Mouse (Mus musculus): ENCODE measurements around the gene Gpr173. TPM values are rescaled to one million over a fixed set of nuclear protein-coding genes. Genes with fewer than 3 reads are reported as not detected.
"Not testable (repeated sequence)": the region's sequence is repeated elsewhere in the genome, so short reads cannot be mapped to it uniquely, and the experiment has no call there.

Gene Gpr173
- polyA plus RNA-seq, 1 experiment = not detected

DNA sequence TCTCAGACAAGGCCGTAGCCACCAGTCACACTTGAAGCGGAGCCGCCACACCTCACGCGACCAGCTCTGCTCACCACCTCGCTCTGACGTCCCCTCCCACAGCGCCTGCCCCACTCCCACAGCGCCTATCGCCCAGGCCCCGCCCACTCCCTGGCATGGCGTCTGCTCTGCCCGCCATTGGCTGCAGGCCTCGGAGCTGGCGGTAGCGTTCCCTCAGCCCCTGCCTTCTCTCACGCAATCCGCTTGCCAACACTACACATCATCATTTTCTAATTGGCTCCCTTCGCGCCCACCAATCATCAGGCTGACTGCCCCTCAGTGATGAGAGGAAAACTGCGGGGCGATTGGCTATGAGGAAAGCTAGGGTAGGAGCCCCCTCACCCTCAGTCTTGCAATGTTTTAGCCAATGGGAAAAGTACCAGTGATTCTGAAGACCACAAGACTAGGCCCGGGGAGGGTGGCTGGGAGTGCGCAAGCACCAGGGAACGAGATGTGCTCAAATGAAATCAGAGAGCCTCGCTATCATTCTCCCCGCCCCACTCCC lies 26.1 kb downstream of the Gpr173 start, which contains the start of gene Tspyl2:
Gene Tspyl2 (minus strand): TSS at position 68 of the 544 bp plus-strand sequence.
- Histone ChIP-seq H3K4me3 (replicated peaks) (peak within 1 kb of the TSS; percentile 71), H3K27me3 (ENCODE audit: control insufficient read depth) (peaks cover 34% of the 10 kb centered on the region), H3K9me3 (ENCODE audit: control insufficient read depth, low read length) (no peaks in the 10 kb centered on the region), H3K4me1 (ENCODE audit: control insufficient read depth) (peaks cover 17% of the 10 kb centered on the region), H3K36me3 (ENCODE audit: control insufficient read depth) (peaks cover 7% of the 10 kb centered on the region)
- no peak for TF ChIP-seq GATA1 (IDR thresholded peaks at IDR 0.05; ENCODE audit: low read length)
- no peak for TF ChIP-seq TAL1 (IDR thresholded peaks at IDR 0.05; ENCODE audit: low read length)

- peaks cover 7% of the 10 kb centered on the region for H3K36me3 ChIP-seq (ENCODE audit: control insufficient read depth)
- H3K4me3 ChIP-seq (replicated peaks) = peak overlapping the region; percentile 71
- peaks cover 24% of the 10 kb centered on the region for H3K4me1 ChIP-seq (ENCODE audit: control insufficient read depth)
- no peaks in the 10 kb centered on the region for H3K9me3 ChIP-seq (ENCODE audit: control insufficient read depth, low read length)
- TF ChIP-seq GATA1 (IDR thresholded peaks at IDR 0.05; ENCODE audit: low read length) (no peak), TAL1 (IDR thresholded peaks at IDR 0.05; ENCODE audit: low read length) (no peak)
- H3K27me3 ChIP-seq (ENCODE audit: control insufficient read depth) = peaks cover 27% of the 10 kb centered on the region
Observed at GRCm38 (mm10) chrX:152341496-152341895, 27.0 kb downstream of the Gpr173 start.

GRCm38 (mm10) chrX:152336546-152337332 lies 31.8 kb downstream of the Gpr173 start:
- peaks cover 7% of the 10 kb centered on the region for H3K36me3 ChIP-seq (ENCODE audit: control insufficient read depth)
- peaks cover 6% of the 10 kb centered on the region; the same call in 1 of the 2 replicates for H3K27me3 ChIP-seq (ENCODE audit: control insufficient read depth)
- no peaks in the 10 kb centered on the region for H3K9me3 ChIP-seq (ENCODE audit: control insufficient read depth, low read length)
- H3K4me3 ChIP-seq (replicated peaks) = peak overlapping the region; percentile 66
- peaks cover 13% of the 10 kb centered on the region for H3K4me1 ChIP-seq (ENCODE audit: control insufficient read depth)
- TF ChIP-seq GATA1 (IDR thresholded peaks at IDR 0.05; ENCODE audit: low read length) (no peak), TAL1 (IDR thresholded peaks at IDR 0.05; ENCODE audit: low read length) (no peak)

DNA sequence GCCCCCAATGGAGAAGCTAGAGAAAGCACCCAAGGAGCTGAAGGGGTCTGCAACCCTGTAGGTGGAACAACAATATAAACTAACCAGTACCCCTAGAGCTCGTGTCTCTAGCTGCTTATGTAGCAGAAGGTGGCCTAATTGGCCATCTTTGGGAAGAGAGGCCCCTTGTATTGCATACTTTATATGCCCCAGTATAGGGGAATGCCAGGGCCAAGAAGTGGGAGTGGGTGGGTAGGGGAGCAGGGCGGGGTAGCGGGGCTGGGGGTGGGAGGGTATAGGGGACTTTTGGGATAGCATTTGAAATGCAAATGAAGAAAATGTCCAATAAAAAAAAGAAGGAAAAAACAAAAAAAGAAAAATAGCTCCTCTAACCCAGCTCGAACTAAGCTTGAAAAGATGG lies 32.4 kb downstream of the Gpr173 start:
- peak overlapping the region; percentile 66 for H3K4me3 ChIP-seq (replicated peaks)
- H3K4me1 ChIP-seq (ENCODE audit: control insufficient read depth); H3K9me3 ChIP-seq (ENCODE audit: control insufficient read depth, low read length); H3K27me3 ChIP-seq (ENCODE audit: control insufficient read depth); H3K36me3 ChIP-seq (ENCODE audit: control insufficient read depth): not testable (repeated sequence)

DNA sequence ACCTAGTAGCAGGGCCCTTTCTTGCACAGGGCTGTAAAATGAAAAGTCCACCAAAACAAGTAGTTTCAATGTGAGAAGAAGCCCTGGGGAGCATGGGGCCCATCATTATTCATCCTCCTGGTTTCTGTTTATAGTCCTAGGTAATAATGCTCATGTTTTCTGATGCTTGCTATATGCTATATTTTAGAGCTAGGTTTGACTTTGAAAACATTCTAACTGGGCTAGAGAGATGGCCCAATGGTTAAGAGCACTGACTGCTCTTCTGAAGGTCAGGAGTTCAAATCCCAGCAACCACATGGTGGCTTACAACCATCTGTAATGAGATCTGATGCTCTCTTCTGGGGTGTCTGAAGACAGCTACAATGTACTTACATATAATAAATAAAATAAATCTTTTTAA lies 39.1 kb downstream of the Gpr173 start:
- not testable (repeated sequence) for H3K27me3 ChIP-seq (ENCODE audit: control insufficient read depth); H3K9me3 ChIP-seq (ENCODE audit: control insufficient read depth, low read length); H3K4me3 ChIP-seq (replicated peaks); H3K36me3 ChIP-seq (ENCODE audit: control insufficient read depth)
- peaks cover 11% of the 10 kb centered on the region for H3K4me1 ChIP-seq (ENCODE audit: control insufficient read depth)

GRCm38 (mm10) chrX:152327689-152328052 lies 40.8 kb downstream of the Gpr173 start:
- no peak for TF ChIP-seq GATA1 (IDR thresholded peaks at IDR 0.05; ENCODE audit: low read length)
- no peak for TF ChIP-seq TAL1 (IDR thresholded peaks at IDR 0.05; ENCODE audit: low read length)
- Histone ChIP-seq H3K36me3 (ENCODE audit: control insufficient read depth) (no peaks in the 10 kb centered on the region), H3K4me1 (ENCODE audit: control insufficient read depth) (peaks cover 11% of the 10 kb centered on the region), H3K9me3 (ENCODE audit: control insufficient read depth, low read length) (no peaks in the 10 kb centered on the region), H3K4me3 (replicated peaks) (peak overlapping the region; percentile 81), H3K27me3 (ENCODE audit: control insufficient read depth) (peaks cover 4% of the 10 kb centered on the region)

GRCm38 (mm10) chrX:152326996-152327688 lies 41.4 kb downstream of the Gpr173 start, which contains the start of gene Kantr:
Gene Kantr (minus strand): TSS chrX:152327495.
- Histone ChIP-seq H3K9me3 (ENCODE audit: control insufficient read depth, low read length) (no peaks in the 10 kb centered on the region), H3K36me3 (ENCODE audit: control insufficient read depth) (no peaks in the 10 kb centered on the region), H3K4me1 (ENCODE audit: control insufficient read depth) (peaks cover 13% of the 10 kb centered on the region), H3K4me3 (replicated peaks) (peak within 1 kb of the TSS; percentile 81), H3K27me3 (ENCODE audit: control insufficient read depth) (peaks cover 4% of the 10 kb centered on the region)
- TF ChIP-seq TAL1 (IDR thresholded peaks at IDR 0.05; ENCODE audit: low read length) (no peak), GATA1 (IDR thresholded peaks at IDR 0.05; ENCODE audit: low read length) (no peak)

DNA sequence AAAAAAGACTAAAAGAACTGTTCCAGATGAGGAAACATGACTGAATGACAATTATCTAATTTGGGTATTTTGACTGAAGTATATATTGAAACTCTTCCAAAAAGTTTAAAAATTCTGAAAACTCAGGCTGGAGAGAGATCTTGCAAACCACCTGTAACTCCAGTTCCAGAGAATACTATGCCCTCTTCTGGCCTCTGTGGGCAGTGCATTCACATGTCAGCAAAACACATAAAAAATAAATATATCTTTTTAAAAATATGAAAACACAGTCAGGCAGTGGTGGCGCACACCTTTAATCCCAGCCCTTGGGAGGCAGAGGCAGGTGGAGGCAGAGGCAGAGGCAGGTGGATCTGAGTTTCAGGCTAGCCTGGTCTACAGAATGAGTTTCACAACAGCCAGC lies 44.9 kb downstream of the Gpr173 start:
- H3K27me3 ChIP-seq (ENCODE audit: control insufficient read depth) = peaks cover 4% of the 10 kb centered on the region
- peaks cover 5% of the 10 kb centered on the region for H3K36me3 ChIP-seq (ENCODE audit: control insufficient read depth)
- TF ChIP-seq TAL1 (IDR thresholded peaks at IDR 0.05; ENCODE audit: low read length) = no peak
- no peak for TF ChIP-seq GATA1 (IDR thresholded peaks at IDR 0.05; ENCODE audit: low read length)
- H3K4me3 ChIP-seq (replicated peaks) = no peak overlapping the region
- no peaks in the 10 kb centered on the region for H3K9me3 ChIP-seq (ENCODE audit: control insufficient read depth, low read length)
- H3K4me1 ChIP-seq (ENCODE audit: control insufficient read depth) = peaks cover 18% of the 10 kb centered on the region

DNA sequence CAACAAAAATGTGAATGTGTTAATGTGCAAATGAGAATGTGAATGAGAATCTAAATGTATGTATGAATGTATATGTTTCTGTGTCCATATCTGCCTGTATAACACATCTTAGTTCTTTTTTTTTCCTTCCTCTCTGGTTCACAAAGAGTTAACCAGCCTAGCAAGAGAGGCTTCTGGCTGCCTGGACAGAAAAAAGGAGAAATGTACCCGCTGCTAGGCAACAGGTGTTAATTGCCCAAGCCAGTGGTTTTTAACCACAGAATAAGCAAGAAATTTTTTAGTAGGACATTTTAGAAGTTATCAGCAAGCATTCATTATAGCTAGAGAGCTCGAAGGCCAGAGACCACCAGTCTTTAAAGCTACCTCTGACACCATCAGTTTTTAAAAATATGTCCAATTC lies 45.7 kb downstream of the Gpr173 start:
- TF ChIP-seq TAL1 (IDR thresholded peaks at IDR 0.05; ENCODE audit: low read length) = no peak
- TF ChIP-seq GATA1 (IDR thresholded peaks at IDR 0.05; ENCODE audit: low read length) = no peak
- Histone ChIP-seq H3K4me1 (ENCODE audit: control insufficient read depth) (peaks cover 15% of the 10 kb centered on the region), H3K36me3 (ENCODE audit: control insufficient read depth) (peaks cover 5% of the 10 kb centered on the region), H3K27me3 (ENCODE audit: control insufficient read depth) (peaks cover 4% of the 10 kb centered on the region), H3K9me3 (ENCODE audit: control insufficient read depth, low read length) (no peaks in the 10 kb centered on the region), H3K4me3 (replicated peaks) (no peak overlapping the region)
